Mouse (Mus musculus) adrenal gland, adult 18-20 months (tissue): ENCODE data around the gene Fndc1. TPM values are rescaled to one million over a fixed set of nuclear protein-coding genes. Genes with fewer than 3 reads are reported as not detected.
A peak's percentile ranks its signal among the peaks of the same experiment; 100 is the strongest.

Experiments used
- DNase-seq, 2 experiments: peaks; one replicate each; pipeline ENCODE4 v3.0.0; 2021 to 2022; ENCODE audit warnings: low spot score in 2 of 2
- total RNA-seq, 2 experiments: library from RNA; stranded (reverse); gene quantifications; 1 replicate in 1 of 2; 2 replicates in 1 of 2; pipeline ENCODE4 v1.2.3; 2021

Fndc1 gene
- total RNA-seq, 2 experiments from 2014 or later = 4.7 to 10.3 TPM

DNA sequence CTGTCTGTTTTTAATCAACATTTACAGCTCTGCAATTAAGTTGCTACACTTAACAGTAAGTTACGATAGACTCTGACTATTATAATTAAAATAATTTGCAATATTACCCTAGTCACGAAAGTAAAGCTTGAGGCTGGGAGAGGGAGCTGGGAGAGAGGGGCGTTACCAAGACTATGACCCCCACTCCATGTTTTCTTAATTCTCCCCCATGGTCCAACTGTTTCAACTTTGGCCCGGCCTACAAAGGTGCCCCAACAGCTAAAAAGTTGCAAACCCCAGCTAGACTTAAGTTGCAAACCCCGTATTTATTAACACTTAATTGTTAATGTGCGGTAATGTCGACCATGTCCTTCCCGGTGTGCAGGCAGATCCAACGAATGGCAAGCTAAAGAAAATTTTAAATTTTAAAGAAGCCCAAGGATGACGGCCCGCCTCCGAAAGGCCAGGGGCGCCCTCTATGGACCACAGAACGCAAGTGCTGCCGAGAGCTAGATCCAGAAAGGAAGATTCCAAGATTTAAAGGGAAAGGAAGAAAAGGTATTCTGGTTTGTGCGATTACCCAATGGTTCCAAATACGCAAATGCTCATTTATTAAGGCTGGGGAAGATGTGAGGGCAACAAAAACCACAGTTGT lies 5.4 kb downstream of the Fndc1 start:
- DNase-seq = peak; percentile 53 to 57

DNA sequence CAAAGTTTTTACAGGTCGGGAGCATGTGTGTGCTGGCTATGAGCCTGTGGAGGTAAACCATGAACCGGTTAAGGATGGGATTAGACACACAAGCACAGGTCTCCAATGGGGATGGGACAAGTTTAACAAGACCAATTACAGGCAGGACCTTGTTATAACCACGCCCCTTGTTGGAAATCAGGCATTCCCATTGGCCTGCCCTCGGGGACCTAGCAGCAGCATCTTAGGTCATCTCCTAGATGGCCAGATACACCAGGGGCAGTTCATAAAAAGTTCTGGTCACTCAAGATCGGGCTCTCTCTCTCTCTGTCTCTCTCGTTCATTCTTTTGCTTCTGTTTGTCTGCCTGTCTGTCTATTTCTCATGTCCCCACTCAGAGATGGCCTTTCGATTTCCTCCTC lies 6.9 kb downstream of the Fndc1 start:
- DNase-seq = no peak

DNA sequence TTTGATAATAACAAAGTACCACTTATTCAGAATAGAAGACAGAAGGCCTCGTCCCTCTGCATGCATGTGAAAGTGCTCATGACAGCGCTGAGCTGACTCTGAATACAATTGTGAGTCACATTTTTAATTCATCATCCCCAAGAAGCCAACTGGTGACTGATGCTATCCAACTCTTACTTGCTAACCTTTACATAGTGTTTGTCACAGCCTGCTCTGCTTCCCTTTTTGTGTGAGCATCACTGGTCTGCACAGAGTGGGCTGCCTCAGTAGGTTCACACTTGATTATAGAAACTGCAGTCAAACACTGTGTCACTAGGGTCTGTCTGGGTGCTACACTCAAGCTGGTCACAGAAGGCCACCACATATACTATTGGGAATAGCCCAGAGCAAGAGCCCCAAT lies 10.5 kb downstream of the Fndc1 start:
- DNase-seq = no peak

DNA sequence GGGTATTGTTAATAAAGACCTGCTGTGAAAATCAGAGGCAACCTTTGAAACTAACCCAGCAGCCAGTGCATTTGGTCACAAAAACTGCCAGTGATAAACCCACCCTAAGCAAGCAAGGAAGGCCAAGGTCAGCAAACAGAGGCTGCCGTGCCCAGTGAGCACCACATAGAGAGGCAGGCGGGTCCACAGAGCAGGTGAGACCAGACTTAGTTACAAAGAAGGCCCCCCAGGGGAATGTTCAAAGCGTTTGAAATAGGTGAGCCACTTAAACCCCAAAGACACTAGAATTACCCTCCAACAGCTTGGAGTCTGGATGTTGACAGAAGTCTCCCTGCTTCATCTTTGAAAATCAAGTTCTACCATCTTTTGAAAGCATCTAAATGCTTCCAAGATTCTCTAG lies 12.7 kb downstream of the Fndc1 start:
- DNase-seq = no peak

DNA sequence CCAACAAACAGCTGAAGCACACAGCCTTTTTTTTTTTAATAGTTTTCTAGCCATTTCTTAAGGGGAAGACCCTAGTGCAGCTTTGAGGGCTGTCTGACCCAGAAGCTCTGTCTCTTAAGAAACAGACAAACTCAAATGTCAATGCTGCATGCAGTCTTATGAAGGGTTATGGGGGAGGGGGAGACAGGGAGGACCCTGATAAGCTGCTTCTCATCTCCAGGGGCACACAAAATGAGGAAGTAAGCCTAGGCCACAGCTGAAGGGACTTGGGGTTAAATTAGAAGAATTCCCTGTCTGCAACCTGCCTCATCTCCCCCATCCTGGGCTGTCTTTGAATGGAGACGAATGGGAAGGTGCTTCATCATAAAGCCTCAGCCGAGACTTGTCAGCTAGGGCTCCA lies 19.1 kb downstream of the Fndc1 start:
- no peak for DNase-seq

DNA sequence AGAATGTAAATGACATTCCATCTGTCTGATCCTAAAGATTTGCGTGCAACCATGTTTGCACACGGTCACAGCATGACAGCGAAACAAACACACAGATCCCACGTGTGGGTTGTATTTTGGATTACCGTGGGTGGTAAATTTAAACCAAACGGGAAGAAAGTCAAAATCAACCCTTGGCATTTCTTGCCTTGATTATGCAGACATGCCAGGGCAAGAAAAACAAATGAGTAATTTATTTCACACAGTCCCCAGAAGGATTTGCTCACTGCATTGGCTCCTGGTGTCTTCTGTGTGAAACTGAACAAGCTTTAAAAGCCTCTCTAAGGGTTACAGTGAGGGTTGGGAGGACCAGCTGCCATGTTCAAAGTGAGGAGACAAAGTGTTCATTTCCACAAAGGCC lies 22.0 kb downstream of the Fndc1 start:
- DNase-seq = no peak

DNA sequence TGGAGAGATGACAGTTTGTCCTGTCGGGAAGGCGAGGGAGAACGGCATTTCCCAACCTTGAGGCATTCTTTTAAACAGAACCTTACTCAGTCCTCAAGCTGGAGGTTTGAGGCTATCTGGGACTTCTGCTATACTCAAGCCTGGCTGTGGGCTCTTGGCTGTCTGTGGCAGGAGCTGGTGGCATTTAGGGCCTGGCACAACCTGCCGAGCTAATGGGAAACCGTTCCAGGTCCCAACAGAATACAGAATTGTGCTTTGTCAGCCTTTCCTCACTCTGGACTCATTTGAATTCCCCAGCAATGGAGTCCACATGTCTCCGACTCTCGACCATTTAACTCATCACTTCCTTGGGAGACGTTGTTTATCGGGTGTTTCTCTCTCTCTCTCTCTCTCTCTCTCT lies 24.6 kb downstream of the Fndc1 start:
- no peak for DNase-seq

DNA sequence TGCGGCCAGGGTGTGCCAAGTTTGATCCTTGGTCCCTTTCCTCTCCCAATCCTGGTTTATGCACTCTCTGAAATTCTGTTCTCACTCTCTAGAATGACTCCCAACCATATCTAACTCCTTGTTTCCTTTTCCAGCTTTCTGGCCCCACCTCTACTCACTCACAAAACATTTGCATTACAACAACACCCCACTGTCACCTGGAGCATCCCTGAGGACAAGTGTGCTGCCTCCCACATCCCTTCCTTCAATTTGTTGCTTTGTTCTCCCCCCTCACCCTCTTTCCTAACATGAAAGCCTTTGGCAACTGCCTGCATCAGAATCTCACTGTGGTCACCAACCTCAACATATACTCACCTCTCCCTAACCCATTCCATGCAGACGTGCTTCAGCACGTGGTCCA lies 27.2 kb downstream of the Fndc1 start:
- no peak for DNase-seq

DNA sequence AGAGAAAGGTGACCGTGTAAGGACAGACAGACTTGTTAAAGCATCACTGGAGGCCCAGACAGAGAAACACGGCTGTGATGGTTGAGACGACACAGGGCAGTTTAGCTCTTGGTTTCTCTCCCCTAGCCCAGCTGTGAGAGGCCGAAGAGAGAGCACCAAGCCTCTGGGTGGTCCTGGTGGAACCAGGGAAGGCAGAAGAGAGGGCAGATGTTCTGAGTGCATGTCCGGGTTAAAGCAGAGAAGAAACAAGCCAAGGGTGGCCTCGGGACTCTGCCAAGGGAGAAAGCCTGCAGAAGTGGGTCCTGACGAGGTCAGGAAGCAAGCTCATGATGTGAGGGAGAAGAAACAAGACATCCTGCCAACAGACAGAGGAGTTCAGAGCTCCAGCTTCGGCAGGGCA lies 31.5 kb downstream of the Fndc1 start:
- no peak for DNase-seq

DNA sequence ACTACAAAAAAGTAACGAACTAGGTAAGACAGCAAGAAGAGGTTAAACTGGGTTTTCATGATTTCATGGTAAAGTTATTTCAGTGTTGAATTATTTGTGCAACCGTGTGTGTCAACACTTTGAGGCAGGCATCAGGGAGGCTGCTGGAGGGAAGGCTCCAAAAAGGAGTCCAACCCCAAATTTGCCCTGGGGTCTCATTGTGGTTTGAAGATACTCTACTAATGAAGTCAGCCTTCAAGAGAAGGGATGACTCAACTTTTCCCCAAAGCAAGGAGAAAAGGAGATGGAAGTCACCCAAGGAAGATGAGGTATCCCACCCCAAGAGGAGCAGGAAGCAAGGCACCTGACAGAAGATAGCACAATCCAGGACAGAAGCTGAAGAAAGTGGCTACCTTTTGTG lies 31.9 kb downstream of the Fndc1 start:
- DNase-seq = no peak

DNA sequence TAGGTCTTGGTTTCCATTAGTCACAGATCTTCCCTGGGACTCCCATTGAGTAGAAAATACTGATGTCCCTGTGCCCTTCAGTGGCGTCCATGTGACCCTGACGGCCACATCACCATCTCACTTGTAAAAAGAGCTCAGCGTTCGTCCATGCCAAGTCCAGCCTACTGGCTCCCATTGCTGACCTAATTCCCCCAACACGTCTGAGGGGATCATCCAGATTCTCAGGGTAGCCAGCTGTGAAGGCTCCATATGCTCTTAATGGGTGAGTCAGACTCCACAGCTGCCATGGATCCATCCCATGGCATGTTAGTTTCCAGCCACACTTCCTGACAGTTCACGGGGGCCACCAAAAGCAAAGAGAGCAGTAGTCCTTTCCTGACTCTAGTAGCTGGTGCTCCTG lies 33.0 kb downstream of the Fndc1 start:
- no peak for DNase-seq

DNA sequence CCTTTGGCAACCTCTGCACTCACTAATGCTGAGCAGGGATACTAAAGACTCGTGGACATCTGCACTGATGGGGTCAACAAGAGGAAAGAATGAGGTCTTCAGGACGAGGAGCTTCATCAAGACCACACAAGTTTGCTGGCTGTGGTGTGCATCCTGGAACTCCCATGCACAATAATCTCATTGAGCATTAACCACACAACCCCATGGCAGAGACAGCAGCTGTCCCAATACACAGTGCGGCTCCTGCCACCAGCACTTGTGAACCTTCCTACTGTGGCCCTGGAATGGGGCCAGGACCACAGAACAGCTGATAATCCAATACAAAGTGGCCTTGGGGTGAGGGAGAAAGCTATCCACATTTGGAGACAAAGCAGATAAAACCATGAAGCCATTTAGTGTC lies 36.6 kb downstream of the Fndc1 start:
- no peak for DNase-seq

DNA sequence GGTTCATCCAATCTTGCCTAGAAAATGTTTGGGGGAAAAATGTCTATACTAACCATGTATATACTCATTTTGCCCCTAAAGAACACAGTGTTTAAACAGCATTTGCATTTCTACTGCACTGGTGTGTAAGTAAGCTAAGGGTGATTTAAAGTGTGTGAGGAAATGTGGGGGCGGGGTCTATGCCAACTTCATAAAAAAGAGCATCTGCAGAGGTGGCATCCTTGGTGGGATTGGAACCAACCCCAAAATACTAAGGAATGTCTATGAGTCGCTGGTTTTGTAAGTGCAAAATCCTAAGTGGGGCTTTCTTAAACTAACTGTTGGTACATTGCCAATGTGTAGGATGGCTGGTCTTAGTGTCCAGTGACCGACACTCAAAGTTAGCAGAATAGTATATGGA lies 53.0 kb downstream of the Fndc1 start:
- DNase-seq = no peak

DNA sequence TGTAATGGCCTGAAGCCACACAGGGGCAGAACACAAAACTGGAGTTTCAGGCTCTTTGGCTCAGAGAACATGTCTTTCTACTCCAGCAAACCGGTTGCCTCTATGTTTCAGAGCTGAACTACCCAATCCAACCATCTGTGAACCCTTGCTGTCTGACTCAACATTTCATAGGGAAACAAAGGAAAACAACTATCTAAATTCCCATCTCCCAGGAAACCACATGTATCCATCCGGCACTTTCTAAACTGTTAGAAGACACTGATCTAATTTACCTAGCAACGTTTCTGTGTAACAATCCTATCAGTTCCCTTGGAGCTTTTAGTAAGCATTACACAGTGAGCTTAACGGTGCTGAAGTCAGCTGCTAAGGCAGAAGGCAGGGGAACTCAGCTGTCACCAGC lies 67.3 kb downstream of the Fndc1 start:
- no peak for DNase-seq

DNA sequence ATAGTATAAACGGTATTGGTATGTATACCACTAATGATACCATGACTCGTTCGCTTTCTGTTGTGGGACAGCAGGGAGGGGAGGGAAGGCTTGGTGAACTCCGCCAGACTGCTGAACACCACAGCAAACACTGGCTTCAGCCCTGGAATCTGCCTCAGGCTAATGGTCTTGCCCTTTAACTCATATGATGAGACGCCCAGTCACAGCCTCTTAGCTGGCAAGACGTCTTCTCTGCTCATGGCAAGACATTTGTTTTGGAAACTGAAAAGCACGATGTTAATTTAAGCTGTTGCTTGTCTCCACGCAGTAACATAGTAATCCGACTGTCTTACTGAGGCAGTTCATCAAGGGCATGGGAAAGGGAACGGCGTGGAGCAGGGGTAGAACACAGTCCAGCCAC lies 72.1 kb downstream of the Fndc1 start:
- DNase-seq = no peak

DNA sequence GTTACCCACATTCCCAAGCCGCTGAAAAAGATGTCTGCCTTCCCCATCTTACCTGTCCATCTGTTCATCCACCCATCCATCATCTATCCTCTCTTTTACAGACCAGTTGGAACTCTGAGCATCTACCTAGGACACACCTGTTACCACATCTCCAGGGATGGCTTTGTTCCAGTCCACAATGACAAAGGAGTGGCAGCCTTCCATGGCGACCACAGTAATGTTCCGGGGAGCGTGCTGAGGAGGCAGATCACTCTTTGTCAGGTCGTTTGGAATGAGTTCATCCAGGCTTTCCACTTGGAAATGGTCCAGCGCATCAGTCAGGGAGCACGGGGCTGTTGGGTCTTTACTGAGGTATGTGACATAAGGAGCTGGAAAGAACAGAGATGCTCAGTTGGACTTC lies 73.7 kb downstream of the Fndc1 start:
- DNase-seq = no peak

DNA sequence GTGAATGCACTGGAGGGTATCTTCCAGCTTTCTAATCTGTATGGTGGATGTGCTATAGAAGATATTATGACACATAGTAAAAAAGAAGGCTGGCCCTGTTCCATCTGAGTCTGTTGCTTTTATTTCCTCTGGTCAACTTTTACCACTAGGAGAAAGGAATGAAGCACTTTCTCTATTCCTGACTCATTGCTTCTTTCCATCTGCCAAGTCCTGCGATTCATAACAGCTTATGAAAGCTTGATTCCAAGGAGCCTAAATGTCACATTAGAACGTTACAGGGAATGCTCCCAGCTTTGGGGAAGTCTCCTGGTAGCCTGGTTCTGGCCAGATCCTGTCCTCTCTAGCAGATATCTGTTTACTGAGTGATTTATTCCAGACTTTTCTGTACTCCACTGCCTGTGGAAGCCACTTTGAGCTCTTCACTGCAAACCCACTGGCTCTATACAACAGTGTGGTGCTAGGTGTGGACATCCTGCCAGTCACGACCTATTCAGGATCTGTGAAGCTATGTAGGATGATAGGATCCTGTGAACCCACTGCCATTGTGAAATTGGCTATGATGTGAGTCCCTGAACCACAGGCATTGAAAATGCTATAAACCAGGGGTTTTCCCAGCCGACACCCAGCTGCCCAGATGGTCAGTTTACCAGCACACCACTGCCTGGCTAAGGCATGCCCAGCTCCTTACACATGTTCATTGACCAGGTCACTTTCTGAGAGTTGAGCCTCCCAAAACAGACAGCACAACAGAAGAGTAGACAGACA lies 77.9 kb downstream of the Fndc1 start:
- no peak for DNase-seq

DNA sequence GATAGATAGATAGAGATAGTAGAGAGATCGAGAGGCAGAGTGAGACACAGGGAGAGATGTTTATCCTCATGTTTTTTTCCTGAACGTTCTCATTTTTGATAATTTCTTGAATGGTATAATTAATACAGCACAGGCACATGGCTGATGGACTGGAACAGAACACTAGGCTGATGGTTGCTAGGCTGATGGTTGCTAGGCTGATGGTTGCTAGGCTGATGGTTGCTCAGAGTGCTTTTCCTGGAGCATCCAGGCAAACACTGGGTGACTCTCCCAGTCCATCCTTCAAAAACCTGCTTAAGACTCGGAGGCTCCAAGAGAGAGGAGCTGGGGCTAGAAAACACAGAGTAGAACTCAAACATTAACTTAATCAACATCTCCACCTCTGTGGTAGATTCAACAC lies 80.3 kb downstream of the Fndc1 start:
- DNase-seq = no peak

DNA sequence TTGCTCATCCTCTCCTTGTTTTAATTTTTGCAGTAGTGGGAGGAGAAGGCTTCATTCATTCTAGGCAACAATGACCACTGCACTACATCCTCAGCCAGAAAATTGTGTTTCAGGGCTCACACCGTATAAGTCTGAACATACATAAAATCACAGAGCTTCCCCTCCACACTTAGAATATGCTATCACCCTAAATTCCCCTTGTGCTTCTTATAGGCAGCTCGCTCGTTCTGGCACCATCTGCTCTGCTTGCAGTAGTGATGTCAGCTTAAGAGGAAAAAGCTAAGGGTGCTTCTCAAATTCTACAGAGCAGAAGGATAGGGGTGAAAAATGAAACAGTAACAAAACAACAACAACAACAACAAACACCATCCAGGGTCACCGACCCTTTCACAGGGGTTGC lies 82.1 kb downstream of the Fndc1 start:
- DNase-seq = no peak

DNA sequence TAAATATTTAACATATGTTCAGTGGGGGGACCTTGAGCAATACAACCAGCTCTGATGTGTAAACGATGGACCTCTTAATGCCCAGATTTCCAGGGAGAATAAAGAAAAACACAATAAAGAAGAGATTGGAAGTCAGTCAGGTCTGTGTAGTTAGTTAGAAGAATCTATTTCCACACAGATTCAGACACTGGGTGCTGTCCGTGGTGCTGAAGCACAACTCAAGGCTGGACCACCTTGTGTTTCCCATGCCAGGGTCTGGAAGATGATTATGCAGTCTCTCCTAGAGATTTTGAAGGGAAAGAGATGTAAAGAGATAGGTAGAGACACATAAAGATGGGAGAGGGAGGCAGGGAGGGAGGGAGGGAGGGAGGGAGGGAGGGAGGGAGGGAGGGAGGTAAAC lies 86.1 kb downstream of the Fndc1 start:
- DNase-seq = peak; percentile 31 to 47

DNA sequence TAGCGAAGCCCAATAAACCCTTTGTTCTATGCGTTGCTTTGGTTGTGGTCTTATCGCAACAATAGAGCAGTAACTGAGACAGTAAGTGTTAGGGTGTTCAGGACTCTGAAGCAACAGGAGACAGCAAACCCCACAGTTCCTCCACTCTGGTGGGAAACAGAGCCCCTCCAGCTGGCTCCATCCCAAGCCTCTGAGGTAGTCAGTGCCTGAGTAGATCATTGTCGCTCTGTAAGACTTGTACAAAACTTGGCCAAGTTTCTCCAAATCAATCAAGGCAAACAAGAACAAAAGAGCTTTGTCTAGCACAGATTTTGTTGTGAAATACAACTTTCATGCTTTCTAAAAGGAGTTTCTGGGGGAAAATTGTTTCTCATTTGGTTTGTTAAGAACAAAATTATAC lies 104.1 kb downstream of the Fndc1 start:
- no peak for DNase-seq

DNA sequence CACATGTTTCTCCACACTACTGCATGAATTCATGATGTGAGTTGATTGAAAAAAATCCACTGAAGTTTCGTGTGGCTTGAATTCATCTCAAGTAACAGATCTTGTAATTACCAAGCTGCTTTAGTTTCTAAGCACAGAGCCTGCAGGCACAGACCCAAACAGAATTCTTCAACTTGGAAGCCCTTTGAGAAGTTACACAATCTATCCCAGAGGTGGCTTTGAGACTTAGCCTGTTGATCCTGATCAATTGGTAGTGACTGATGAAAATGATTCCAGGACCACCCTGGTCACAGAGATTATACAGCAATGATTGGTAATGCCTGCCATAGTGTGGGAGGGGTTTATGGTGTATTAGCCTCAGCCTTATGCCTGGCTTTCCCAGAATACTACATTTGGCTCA lies 108.2 kb downstream of the Fndc1 start:
- no peak for DNase-seq

DNA sequence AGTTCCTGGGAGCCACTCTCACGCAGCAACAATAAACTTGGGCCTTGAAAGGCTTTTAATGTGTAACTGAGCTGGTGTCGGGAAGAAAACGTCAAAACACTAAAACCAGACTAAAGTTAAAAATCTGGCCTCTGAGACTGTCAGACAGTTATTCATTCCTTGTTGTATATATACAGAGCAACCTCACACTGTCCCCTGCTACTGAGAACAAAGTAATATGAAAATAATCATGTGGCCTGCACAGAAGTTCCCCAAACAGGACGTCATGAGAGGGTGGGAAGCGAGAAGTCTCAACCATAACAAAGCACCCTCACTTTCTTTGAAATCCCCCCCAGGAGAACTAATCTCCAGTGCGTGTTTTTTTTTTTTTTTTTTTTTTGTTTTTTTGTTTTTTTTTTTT lies 109.2 kb downstream of the Fndc1 start:
- no peak for DNase-seq
